Mouse (Mus musculus): ENCODE data around the gene Khk.

DNA sequence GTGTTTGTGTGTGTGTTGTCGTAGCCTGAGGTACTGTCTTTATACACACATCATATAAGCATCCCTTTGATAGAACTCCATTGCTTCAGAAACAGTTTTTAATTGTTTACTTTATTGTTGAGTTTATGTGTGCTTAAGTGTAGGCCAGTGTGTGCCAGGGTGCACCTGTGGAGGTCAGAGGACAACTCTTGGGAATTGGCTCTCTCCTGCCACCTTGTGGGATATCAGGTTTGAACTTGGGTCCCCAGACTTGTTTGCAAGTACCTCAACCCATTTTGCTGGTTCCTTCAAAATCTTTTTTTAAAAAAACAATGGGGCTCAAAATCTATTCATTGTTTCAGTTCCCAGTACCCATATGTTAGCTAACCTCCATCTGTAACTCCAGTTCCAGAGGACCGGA lies 21.8 kb downstream of the Khk start:
- TF ChIP-seq CTCF (IDR thresholded peaks at IDR 0.05; ENCODE audit: low read depth, low read length) (no peak), POLR2A (IDR thresholded peaks at IDR 0.05; ENCODE audit: borderline replicate concordance, low read depth, low read length) (no peak)
